Mouse (Mus musculus): ENCODE results near the gene R3hdm4.

DNA sequence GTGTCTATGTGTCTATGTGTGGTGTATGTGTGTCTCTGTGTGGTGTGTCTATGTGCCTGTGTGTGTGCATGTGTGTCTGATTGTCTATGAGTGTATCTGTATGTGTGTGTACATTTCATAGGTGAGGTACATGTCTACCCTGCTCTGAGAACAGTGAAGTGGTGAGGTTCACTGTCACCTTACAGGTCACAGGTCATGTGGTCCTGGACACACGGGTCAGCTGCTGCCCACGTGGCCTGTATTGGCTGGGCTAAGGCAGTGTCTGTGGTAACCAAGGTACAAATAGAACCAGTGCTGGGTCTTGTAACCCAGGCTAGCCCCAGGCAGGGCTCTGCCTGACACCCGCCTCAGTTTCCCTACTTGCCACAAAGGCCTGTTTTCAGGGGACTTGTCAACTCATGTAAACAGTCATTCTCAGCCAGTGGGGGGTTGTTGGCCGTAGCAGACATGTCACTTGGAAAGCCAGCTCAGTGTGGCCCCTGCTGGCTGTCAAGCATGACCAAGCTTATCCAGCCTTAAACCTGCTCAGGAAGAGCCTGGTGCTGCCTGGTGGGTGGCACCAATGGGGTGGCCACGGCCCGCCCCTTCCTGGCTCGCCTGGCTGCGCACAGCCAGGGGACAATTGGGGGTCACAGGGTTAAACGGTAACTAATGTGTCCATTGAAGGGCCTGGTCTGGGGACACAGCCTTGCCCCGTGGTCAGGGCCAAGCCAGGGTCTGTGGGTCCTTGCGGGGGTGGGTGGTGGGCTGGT lies 16.9 kb upstream of the R3hdm4 start:
- TF ChIP-seq CTCF (IDR thresholded peaks at IDR 0.05; ENCODE audit: borderline replicate concordance, insufficient read depth, low read depth, low read length) (no peak), POLR2A (IDR thresholded peaks at IDR 0.05; ENCODE audit: borderline replicate concordance, insufficient read depth, low read length) (no peak)

All from cerebellum, adult 2 months (tissue).